Mouse (Mus musculus): ENCODE data around the gene Plb1.

Gene Plb1

GRCm38 (mm10) chr5:32243286-32243885, 10.9 kb downstream of the Plb1 start:
- in situ Hi-C loops (cut with MboI, MseI) = loop anchor here (25.0 kb wide), 1 partner anchor 269 kb away; no protein-coding TSS in a partner anchor

- in situ Hi-C loops (cut with MboI, MseI) = loop anchor here (25.0 kb wide), 1 partner anchor 267 kb away; no protein-coding TSS in a partner anchor
These were observed 12.9 kb downstream of the Plb1 start for GRCm38 (mm10) chr5:32245385-32245784.

- in situ Hi-C loops (cut with MboI, MseI) = no loop called here
These were observed 28.2 kb downstream of the Plb1 start for GRCm38 (mm10) chr5:32260751-32261150.

GRCm38 (mm10) chr5:32261251-32261650, 28.7 kb downstream of the Plb1 start:
- in situ Hi-C loops (cut with MboI, MseI) = no loop called here

- in situ Hi-C loops (cut with MboI, MseI) = no loop called here
These were observed 30.0 kb downstream of the Plb1 start for GRCm38 (mm10) chr5:32262534-32262933.

- in situ Hi-C loops (cut with MboI, MseI) = no loop called here
These were observed 40.0 kb downstream of the Plb1 start for GRCm38 (mm10) chr5:32272502-32272901.

GRCm38 (mm10) chr5:32278000-32278694, 45.6 kb downstream of the Plb1 start:
- in situ Hi-C loops (cut with MboI, MseI) = loop anchor here (25.0 kb wide), 1 partner anchor 1434 kb away; the partner anchor contains the start of gene Fgfr3

- in situ Hi-C loops (cut with MboI, MseI) = loop anchor here (25.0 kb wide), 1 partner anchor 1432 kb away; the partner anchor contains the start of gene Fgfr3
These were observed 47.6 kb downstream of the Plb1 start for GRCm38 (mm10) chr5:32280066-32280465.

GRCm38 (mm10) chr5:32282345-32282744, 49.8 kb downstream of the Plb1 start:
- in situ Hi-C loops (cut with MboI, MseI) = loop anchor here (25.0 kb wide), 1 partner anchor 1430 kb away; the partner anchor contains the start of gene Fgfr3

GRCm38 (mm10) chr5:32283457-32283856, 50.9 kb downstream of the Plb1 start:
- in situ Hi-C loops (cut with MboI, MseI) = loop anchor here (25.0 kb wide), 1 partner anchor 1429 kb away; the partner anchor contains the start of gene Fgfr3

GRCm38 (mm10) chr5:32286315-32286714, 53.8 kb downstream of the Plb1 start:
- in situ Hi-C loops (cut with MboI, MseI) = loop anchor here (25.0 kb wide), 1 partner anchor 1426 kb away; the partner anchor contains the start of gene Fgfr3

- in situ Hi-C loops (cut with MboI, MseI) = loop anchor here (25.0 kb wide), 1 partner anchor 1424 kb away; the partner anchor contains the start of gene Fgfr3
These were observed 55.5 kb downstream of the Plb1 start for GRCm38 (mm10) chr5:32288021-32288420.

- in situ Hi-C loops (cut with MboI, MseI) = loop anchor here (25.0 kb wide), 1 partner anchor 1421 kb away; the partner anchor contains the start of gene Fgfr3
These were observed 58.8 kb downstream of the Plb1 start for GRCm38 (mm10) chr5:32291316-32291715.

- in situ Hi-C loops (cut with MboI, MseI) = no loop called here
These were observed 70.7 kb downstream of the Plb1 start for GRCm38 (mm10) chr5:32302991-32303921.

- in situ Hi-C loops (cut with MboI, MseI) = no loop called here
These were observed 74.6 kb downstream of the Plb1 start for GRCm38 (mm10) chr5:32307106-32307505.

- in situ Hi-C loops (cut with MboI, MseI) = no loop called here
These were observed 76.1 kb downstream of the Plb1 start for GRCm38 (mm10) chr5:32308647-32309046.

GRCm38 (mm10) chr5:32309714-32310113, 77.2 kb downstream of the Plb1 start:
- in situ Hi-C loops (cut with MboI, MseI) = no loop called here

GRCm38 (mm10) chr5:32310802-32311201, 78.3 kb downstream of the Plb1 start:
- in situ Hi-C loops (cut with MboI, MseI) = no loop called here

- in situ Hi-C loops (cut with MboI, MseI) = no loop called here
These were observed 79.2 kb downstream of the Plb1 start for GRCm38 (mm10) chr5:32311589-32312166.

- in situ Hi-C loops (cut with MboI, MseI) = no loop called here
These were observed 81.2 kb downstream of the Plb1 start for GRCm38 (mm10) chr5:32313671-32314070.

GRCm38 (mm10) chr5:32314731-32315130, 82.2 kb downstream of the Plb1 start:
- in situ Hi-C loops (cut with MboI, MseI) = no loop called here
